Comparison of ENCODE assay signal across 9 mouse cellular contexts in genomic region chr4:128427261-128428030, GRCm38 (mm10).
A peak's percentile ranks its signal among the peaks of the same experiment; 100 is the strongest.
DNase-seq lines count a peak whose midpoint lies in the region; ATAC-seq and TF ChIP-seq lines count a peak whose summit lies in the region.
"Had no signal": no experiment of that assay in that cellular context is flagged by ENCODE, and none has a peak within 500 bp of the region (broad histone marks: within the 10 kb centered on the region; RNA-seq: fewer than 3 reads in every experiment).

No protein-coding gene starts in this region.

- H3K9me3 ChIP-seq in midbrain, postnatal 0 days (ENCODE audit: low read length) = no peaks in the 10 kb centered on the region
- H3K9me3 ChIP-seq in midbrain, embryonic 14.5 days (ENCODE audit: control insufficient read depth, low read length) = no peaks in the 10 kb centered on the region; the same call in 1 of the 2 replicates
- H3K9me3 ChIP-seq: limb, embryonic 15.5 days; neural tube, embryonic 12.5 days had no signal

- no peak overlapping the region for H3K9ac ChIP-seq in midbrain, postnatal 0 days (replicated peaks; ENCODE audit: low read length, poor library complexity, severe bottlenecking)
- no peak overlapping the region for H3K9ac ChIP-seq in midbrain, embryonic 14.5 days (replicated peaks; ENCODE audit: low read length)
- H3K9ac ChIP-seq: limb, embryonic 15.5 days; neural tube, embryonic 12.5 days had no signal

- H3K4me3 ChIP-seq in midbrain, postnatal 0 days (ENCODE audit: low read depth, low read length) = no peak overlapping the region
- H3K4me3 ChIP-seq in midbrain, embryonic 14.5 days (replicated peaks; ENCODE audit: low read depth, low read length) = no peak overlapping the region
- H3K4me3 ChIP-seq: limb, embryonic 15.5 days; neural tube, embryonic 12.5 days had no signal

- no peak overlapping the region for H3K27ac ChIP-seq in midbrain, postnatal 0 days (ENCODE audit: low read depth, low read length)
- H3K27ac ChIP-seq in midbrain, embryonic 14.5 days (replicated peaks; ENCODE audit: low read depth, low read length) = no peak overlapping the region
- H3K27ac ChIP-seq: limb, embryonic 15.5 days; neural tube, embryonic 12.5 days had no signal

- H3K27me3 ChIP-seq in midbrain, postnatal 0 days (ENCODE audit: insufficient read depth, low read length) = no peaks in the 10 kb centered on the region
- no peaks in the 10 kb centered on the region for H3K27me3 ChIP-seq in midbrain, embryonic 14.5 days (ENCODE audit: control insufficient read depth, insufficient read depth, low read length)
- H3K27me3 ChIP-seq: limb, embryonic 15.5 days; neural tube, embryonic 12.5 days had no signal

- peaks cover 6% of the 10 kb centered on the region for H3K36me3 ChIP-seq in midbrain, postnatal 0 days (ENCODE audit: insufficient read depth, low read length)
- H3K36me3 ChIP-seq in midbrain, embryonic 14.5 days (ENCODE audit: control insufficient read depth, insufficient read depth, low read length) = no peaks in the 10 kb centered on the region
- H3K36me3 ChIP-seq: limb, embryonic 15.5 days; neural tube, embryonic 12.5 days had no signal

- 74% methylated on average over 14 of the region's 14 CpGs for WGBS in midbrain, postnatal 0 days
- WGBS in midbrain, embryonic 14.5 days = 85% methylated on average over 14 of the region's 14 CpGs

- no peak for TF ChIP-seq CTCF in midbrain, postnatal 0 days (IDR thresholded peaks at IDR 0.05)

- DNase-seq in midbrain, postnatal 0 days (ENCODE audit: low spot score) = peak; percentile 49
- DNase-seq in midbrain, embryonic 14.5 days = no peak
- peak; percentile 67 to 77 for DNase-seq in cerebellum, postnatal 25 days
- DNase-seq in kidney, postnatal 14 days = peak; percentile 76
- peak; percentile 89 for DNase-seq in lung, postnatal 36 days
- no peak for DNase-seq in layer of hippocampus, adult 11-12 months (ENCODE audit: low spot score)
- no peak for DNase-seq in embryo, embryonic 11 days

- no peak for ATAC-seq in midbrain, postnatal 0 days (ENCODE audit: low FRiP score)
- ATAC-seq in midbrain, embryonic 14.5 days (ENCODE audit: low FRiP score, low TSS enrichment) = no peak

- H3K4me1 ChIP-seq in midbrain, postnatal 0 days (ENCODE audit: insufficient read depth, low read length) = peaks cover 4% of the 10 kb centered on the region; the same call in 1 of the 2 replicates
- H3K4me1 ChIP-seq in midbrain, embryonic 14.5 days (ENCODE audit: control insufficient read depth, insufficient read depth, low read length) = peaks cover 25% of the 10 kb centered on the region
- H3K4me1 ChIP-seq: limb, embryonic 15.5 days had no signal

- no peak overlapping the region for H3K4me2 ChIP-seq in midbrain, postnatal 0 days (ENCODE audit: low read depth, low read length, poor library complexity, severe bottlenecking)
- H3K4me2 ChIP-seq in midbrain, embryonic 14.5 days (ENCODE audit: low read length) = no peak overlapping the region
- H3K4me2 ChIP-seq: limb, embryonic 15.5 days; neural tube, embryonic 12.5 days had no signal

Comparison
In these comparisons a context has a peak if more than half of its experiments do, and no peak if none do; other contexts are left out.
1. DNase-seq: peak in midbrain, postnatal 0 days (single experiment), cerebellum, postnatal 25 days (2 of 2), kidney, postnatal 14 days (single experiment) and lung, postnatal 36 days (single experiment); none in midbrain, embryonic 14.5 days (single experiment), layer of hippocampus, adult 11-12 months (single experiment) and embryo, embryonic 11 days (single experiment).